ENCODE assay signal across 23 mouse cellular contexts in genomic region chr5:53708191-53708590, GRCm38 (mm10). TPM values are rescaled to one million over a fixed set of nuclear protein-coding genes. Genes with fewer than 3 reads are reported as not detected.
DNase-seq lines count a peak whose midpoint lies in the region; ATAC-seq and TF ChIP-seq lines count a peak whose summit lies in the region.
"Had no signal": no experiment of that assay in that cellular context is flagged by ENCODE, and none has a peak within 500 bp of the region (broad histone marks: within the 10 kb centered on the region; RNA-seq: fewer than 3 reads in every experiment).

No protein-coding gene starts in this region.

- no peak overlapping the region for H3K9ac ChIP-seq in midbrain, embryonic 16.5 days (ENCODE audit: low read depth, low read length)
- no peak overlapping the region for H3K9ac ChIP-seq in midbrain, embryonic 12.5 days (replicated peaks)
- H3K9ac ChIP-seq in stomach, postnatal 0 days (ENCODE audit: low read length): no peak overlapping the region
- H3K9ac ChIP-seq: kidney, embryonic 15.5 days; liver, postnatal 0 days; stomach, embryonic 15.5 days had no signal

- H3K27ac ChIP-seq in midbrain, embryonic 10.5 days (replicated peaks): 0 out of 2 replicates have a peak overlapping the region, but pooled peaks have one; percentile 30
- H3K27ac ChIP-seq in midbrain, embryonic 16.5 days (ENCODE audit: low read length): no peak overlapping the region
- peak overlapping the region; percentile 64 for H3K27ac ChIP-seq in midbrain, embryonic 12.5 days (replicated peaks)
- no peak overlapping the region for H3K27ac ChIP-seq in stomach, postnatal 0 days (replicated peaks)
- H3K27ac ChIP-seq: kidney, embryonic 15.5 days; stomach, embryonic 15.5 days had no signal

- ATAC-seq in midbrain, embryonic 16.5 days: no peak
- ATAC-seq in midbrain, embryonic 12.5 days (ENCODE audit: low FRiP score, low read depth): peak; percentile 72
- 0 out of 2 replicates have a peak, but pooled peaks have one; percentile 10 for ATAC-seq in stomach, postnatal 0 days (ENCODE audit: low FRiP score, low TSS enrichment)
- ATAC-seq: CD4-positive, CD25-positive, alpha-beta regulatory T cell, adult 4 months; liver, postnatal 0 days had no signal

- peaks cover 34% of the 10 kb centered on the region for H3K4me1 ChIP-seq in midbrain, embryonic 10.5 days
- H3K4me1 ChIP-seq in midbrain, embryonic 16.5 days (ENCODE audit: control insufficient read depth, insufficient read depth, low read length): peaks cover 18% of the 10 kb centered on the region
- peaks cover 29% of the 10 kb centered on the region for H3K4me1 ChIP-seq in midbrain, embryonic 12.5 days
- no peaks in the 10 kb centered on the region for H3K4me1 ChIP-seq in stomach, postnatal 0 days (replicated peaks; ENCODE audit: control insufficient read depth, insufficient read depth)
- H3K4me1 ChIP-seq: stomach, embryonic 15.5 days had no signal

- no peak for TF ChIP-seq CTCF in stomach, postnatal 0 days (IDR thresholded peaks at IDR 0.05; ENCODE audit: low read depth)

- no peak for TF ChIP-seq EP300 in stomach, postnatal 0 days (optimal IDR thresholded peaks at IDR 0.05)

- no peak overlapping the region for H3K4me2 ChIP-seq in midbrain, embryonic 16.5 days (ENCODE audit: low read length)
- H3K4me2 ChIP-seq in midbrain, embryonic 12.5 days (replicated peaks): no peak overlapping the region
- no peak overlapping the region for H3K4me2 ChIP-seq in stomach, postnatal 0 days (replicated peaks; ENCODE audit: low read depth)
- H3K4me2 ChIP-seq: stomach, embryonic 15.5 days had no signal

- WGBS in midbrain, embryonic 10.5 days: 51% methylated on average over 4 of the region's 4 CpGs
- 23% methylated on average over 4 of the region's 4 CpGs for WGBS in midbrain, embryonic 16.5 days
- 30% methylated on average over 4 of the region's 4 CpGs for WGBS in midbrain, embryonic 12.5 days
- 72% methylated on average over 4 of the region's 4 CpGs for WGBS in stomach, postnatal 0 days

- no peak overlapping the region for H3K4me3 ChIP-seq in midbrain, embryonic 10.5 days
- H3K4me3 ChIP-seq in midbrain, embryonic 16.5 days (ENCODE audit: low read depth, low read length): no peak overlapping the region
- H3K4me3 ChIP-seq in midbrain, embryonic 12.5 days: no peak overlapping the region
- H3K4me3 ChIP-seq in stomach, postnatal 0 days (ENCODE audit: low read depth, low read length): no peak overlapping the region
- H3K4me3 ChIP-seq: kidney, embryonic 15.5 days; stomach, embryonic 15.5 days had no signal

- H3K27me3 ChIP-seq in midbrain, embryonic 10.5 days (ENCODE audit: low read depth, poor library complexity, severe bottlenecking): no peaks in the 10 kb centered on the region
- no peaks in the 10 kb centered on the region for H3K27me3 ChIP-seq in midbrain, embryonic 16.5 days (ENCODE audit: control insufficient read depth, insufficient read depth, low read depth, low read length)
- H3K27me3 ChIP-seq in midbrain, embryonic 12.5 days: no peaks in the 10 kb centered on the region
- H3K27me3 ChIP-seq in stomach, postnatal 0 days (ENCODE audit: control insufficient read depth, insufficient read depth, low read length): no peaks in the 10 kb centered on the region
- H3K27me3 ChIP-seq: kidney, embryonic 15.5 days; stomach, embryonic 15.5 days had no signal

- peak; percentile 16 for DNase-seq in embryo, embryonic 11 days
- DNase-seq in embryo, embryonic 9.5 days (ENCODE audit: extremely low spot score): no peak
- no peak for DNase-seq in midbrain, embryonic 10.5 days (ENCODE audit: low spot score)
- no peak for DNase-seq in stomach, postnatal 0 days (ENCODE audit: low spot score)
- DNase-seq in left cerebral cortex, adult 18-20 months (ENCODE audit: low spot score in 2 of 2): no peak
- DNase-seq in right cerebral cortex, postnatal 10 days (ENCODE audit: low spot score in 2 of 2): no peak
- DNase-seq: adrenal gland, postnatal 36 days; cerebellum, adult 9-10 months; gastrocnemius, postnatal 14 days; liver; liver, postnatal 0 days; lung, postnatal 36 days had no signal

- no peaks in the 10 kb centered on the region for H3K36me3 ChIP-seq in midbrain, embryonic 10.5 days
- H3K36me3 ChIP-seq in midbrain, embryonic 16.5 days (ENCODE audit: control insufficient read depth, insufficient read depth, low read length): no peaks in the 10 kb centered on the region
- no peaks in the 10 kb centered on the region for H3K36me3 ChIP-seq in midbrain, embryonic 12.5 days
- no peaks in the 10 kb centered on the region for H3K36me3 ChIP-seq in stomach, postnatal 0 days (ENCODE audit: control insufficient read depth, insufficient read depth, low read length)
- H3K36me3 ChIP-seq: G1E; kidney, embryonic 15.5 days; stomach, embryonic 15.5 days had no signal

- no peaks in the 10 kb centered on the region for H3K9me3 ChIP-seq in midbrain, embryonic 10.5 days (replicated peaks)
- H3K9me3 ChIP-seq in midbrain, embryonic 16.5 days (replicated peaks; ENCODE audit: control insufficient read depth, low read length, poor library complexity, severe bottlenecking): no peaks in the 10 kb centered on the region
- no peaks in the 10 kb centered on the region for H3K9me3 ChIP-seq in midbrain, embryonic 12.5 days
- no peaks in the 10 kb centered on the region for H3K9me3 ChIP-seq in stomach, postnatal 0 days (ENCODE audit: control insufficient read depth, low read length)
- H3K9me3 ChIP-seq: G1E; kidney, embryonic 15.5 days; stomach, embryonic 15.5 days had no signal

RNA-seq across cellular contexts. Expression of gene Cckar, which starts 0.7 kb away (rescaled TPM):
- polyA plus RNA-seq in midbrain, embryonic 10.5 days (2016; fragmentation: Nextera tagmentation; extraction: Ambion mirVana): 0.63 and 0.87 TPM in 2 replicates
- polyA plus RNA-seq in midbrain, embryonic 16.5 days (2015; fragmentation: Nextera tagmentation; extraction: Ambion mirVana): 0.88 and 0.97 TPM in 2 replicates
- polyA plus RNA-seq in midbrain, embryonic 12.5 days (2016; fragmentation: Nextera tagmentation; extraction: Ambion mirVana): 0.80 and 1.2 TPM in 2 replicates
- 19.9 and 21.7 TPM in 2 replicates for polyA plus RNA-seq in stomach, postnatal 0 days (2015; fragmentation: Nextera tagmentation; extraction: Ambion mirVana)
- total RNA-seq in left cerebral cortex, adult 18-20 months (2021): under 1 TPM in 1 of 2 experiments, not detected in 1; 0.33 TPM
- total RNA-seq: gastrocnemius, postnatal 14 days; layer of hippocampus, postnatal 25 days; left cerebral cortex, postnatal 36 days; neutrophil, adult 5-6 weeks had no signal
- polyA plus RNA-seq: CD4-positive, CD25-positive, alpha-beta regulatory T cell, adult 4 months; frontal cortex, adult 2 months; G1E; thymus, postnatal 0 days had no signal

Comparison
In these comparisons a context has a peak if more than half of its experiments do, and no peak if none do; other contexts are left out.
1. H3K27ac ChIP-seq: peak in midbrain, embryonic 10.5 days (single experiment) and midbrain, embryonic 12.5 days (single experiment); none in midbrain, embryonic 16.5 days (single experiment) and stomach, postnatal 0 days (single experiment).